Mouse (Mus musculus) forebrain, embryonic 13.5 days (tissue): ENCODE measurements around the gene Csnk1e. TPM values are rescaled to one million over a fixed set of nuclear protein-coding genes. Genes with fewer than 3 reads are reported as not detected.

Experiments
- ATAC-seq: fragments of 200-750 bp; cut with Nextera tagmentation; 2 replicates; pipeline ENCODE4 v1.8.0; 2017
- H3K27ac ChIP-seq: fragments of 300-500 bp; sonication (generic); 2 replicates; pipeline ENCODE4 v1.5.1; 2015; ENCODE audit warnings: inconsistent platforms, mild to moderate bottlenecking, moderate library complexity
- H3K27me3 ChIP-seq: fragments of 300-500 bp; sonication (generic); 2 replicates; pipeline ENCODE4 v1.6.1; 2015; ENCODE audit warnings: mild to moderate bottlenecking, inconsistent platforms
- H3K36me3 ChIP-seq: fragments of 300-500 bp; sonication (generic); 2 replicates; pipeline ENCODE4 v1.6.1; 2015; ENCODE audit warnings: mild to moderate bottlenecking, inconsistent platforms; ENCODE audit not compliant: poor library complexity, severe bottlenecking
- H3K4me1 ChIP-seq: fragments of 300-500 bp; sonication (generic); 2 replicates; pipeline ENCODE4 v1.6.1; 2015; ENCODE audit warnings: inconsistent platforms
- H3K4me2 ChIP-seq: fragments of 300-500 bp; sonication (generic); 2 replicates; pipeline ENCODE4 v1.6.1; 2015; ENCODE audit warnings: inconsistent platforms, mild to moderate bottlenecking, moderate library complexity
- H3K4me3 ChIP-seq: fragments of 300-500 bp; sonication (generic); 2 replicates; pipeline ENCODE4 v1.5.1; 2015; ENCODE audit warnings: mild to moderate bottlenecking, inconsistent platforms
- H3K9ac ChIP-seq: fragments of 300-500 bp; sonication (generic); 2 replicates; pipeline ENCODE4 v1.6.1; 2015; ENCODE audit warnings: mild to moderate bottlenecking, inconsistent platforms
- H3K9me3 ChIP-seq: fragments of 300-500 bp; sonication (generic); replicated peaks from 2 replicates; pipeline ENCODE4 v1.6.1; 2016; ENCODE audit warnings: inconsistent platforms
- WGBS: fragments of 180-500 bp; shearing (Covaris S2); methylation state at CpG from one replicate; pipeline ENCODE4 v1.1.7; 2015; 5-methylcytosine and 5-hydroxymethylcytosine counted together
- polyA plus RNA-seq: library from polyadenylated mRNA; unstranded; fragments of >200 nt; fragmentation: Nextera tagmentation; extraction: Ambion mirVana; gene quantifications from 2 replicates; pipeline ENCODE4 v1.2.1, GENCODE M21; 2015

Gene Csnk1e
- polyA plus RNA-seq, 1 experiment from 2014 or later, result 208 TPM

DNA sequence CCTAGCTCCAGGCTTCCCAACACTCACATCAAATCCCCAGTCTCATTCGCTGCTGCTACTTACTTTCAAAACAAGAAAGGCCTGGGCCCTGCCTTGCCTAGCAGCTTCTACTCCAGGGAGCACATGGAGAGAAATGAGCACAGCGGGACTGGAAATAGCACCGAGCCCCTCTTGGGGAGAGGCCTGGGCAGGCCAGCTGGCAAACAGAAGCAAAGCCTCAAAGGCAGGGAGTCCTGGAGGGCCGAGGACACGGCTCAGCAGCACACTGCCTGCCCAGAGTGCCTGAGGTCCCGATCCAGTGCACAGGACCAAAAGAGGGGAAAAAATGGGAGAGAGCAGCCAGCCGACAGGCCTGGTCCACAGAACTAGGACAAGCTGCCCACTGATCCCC, 54.4 kb downstream of the Csnk1e start:
- no peak overlapping the region for H3K27ac ChIP-seq
- H3K9ac ChIP-seq, result peak overlapping the region; percentile 54
- H3K4me2 ChIP-seq, result peak overlapping the region; percentile 90
- H3K27me3 ChIP-seq, result peaks cover 6% of the 10 kb centered on the region
- ATAC-seq, result no peak
- H3K9me3 ChIP-seq, result no peaks in the 10 kb centered on the region
- peaks cover 7% of the 10 kb centered on the region; the same call in 1 of the 2 replicates for H3K36me3 ChIP-seq
- H3K4me3 ChIP-seq, result no peak overlapping the region
- WGBS, result 58% methylated on average over 7 of the region's 7 CpGs
- peaks cover 31% of the 10 kb centered on the region for H3K4me1 ChIP-seq

DNA sequence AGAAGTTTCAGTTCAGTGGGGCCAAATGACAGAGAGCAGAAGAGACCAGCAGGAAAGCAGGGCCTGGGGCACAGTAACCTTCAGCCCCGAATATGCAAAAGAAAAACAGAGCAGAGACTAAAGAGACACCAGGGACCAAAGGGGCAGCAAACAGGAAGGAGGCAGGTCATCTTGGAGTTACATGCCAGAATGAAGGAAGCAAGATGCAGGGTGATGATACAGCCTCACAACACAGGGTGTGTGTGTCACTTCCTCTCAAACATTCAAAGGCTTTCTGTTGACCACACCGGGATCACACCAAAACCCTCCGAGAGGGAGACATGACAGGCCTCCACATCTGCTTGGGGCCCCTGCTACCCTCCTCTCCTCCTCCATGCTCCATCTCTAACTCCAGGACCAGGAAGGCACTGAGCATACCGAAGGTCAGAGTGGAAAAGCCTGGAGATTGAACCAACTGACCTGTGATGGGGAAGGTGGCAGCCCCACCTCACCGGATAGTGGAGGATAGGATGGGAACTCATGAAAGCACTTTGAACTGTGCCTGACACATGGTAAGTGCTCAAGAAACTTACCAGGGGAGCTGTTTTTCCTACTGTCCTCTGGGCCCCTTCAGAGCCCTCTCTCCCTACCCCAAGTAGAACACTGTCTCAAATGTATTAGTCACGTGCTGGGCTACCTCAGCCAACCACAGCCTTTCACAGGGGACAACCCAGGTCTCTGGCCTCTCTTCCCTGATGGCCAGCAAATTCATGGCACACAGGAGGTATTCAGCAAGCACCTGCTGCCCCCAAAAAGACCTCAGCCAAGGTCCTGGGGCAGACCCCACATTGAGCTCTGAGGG, 55.0 kb downstream of the Csnk1e start:
- Histone ChIP-seq H3K4me2 (peak overlapping the region; percentile 90; the same call in 1 of the 2 replicates), H3K9ac (peak overlapping the region; percentile 54; the same call in 1 of the 2 replicates), H3K27me3 (peaks cover 6% of the 10 kb centered on the region), H3K36me3 (peaks cover 7% of the 10 kb centered on the region; the same call in 1 of the 2 replicates), H3K4me1 (peaks cover 31% of the 10 kb centered on the region), H3K9me3 (no peaks in the 10 kb centered on the region), H3K27ac (no peak overlapping the region), H3K4me3 (no peak overlapping the region)
- 81% methylated on average over 6 of the region's 6 CpGs for WGBS
- ATAC-seq, result no peak

DNA sequence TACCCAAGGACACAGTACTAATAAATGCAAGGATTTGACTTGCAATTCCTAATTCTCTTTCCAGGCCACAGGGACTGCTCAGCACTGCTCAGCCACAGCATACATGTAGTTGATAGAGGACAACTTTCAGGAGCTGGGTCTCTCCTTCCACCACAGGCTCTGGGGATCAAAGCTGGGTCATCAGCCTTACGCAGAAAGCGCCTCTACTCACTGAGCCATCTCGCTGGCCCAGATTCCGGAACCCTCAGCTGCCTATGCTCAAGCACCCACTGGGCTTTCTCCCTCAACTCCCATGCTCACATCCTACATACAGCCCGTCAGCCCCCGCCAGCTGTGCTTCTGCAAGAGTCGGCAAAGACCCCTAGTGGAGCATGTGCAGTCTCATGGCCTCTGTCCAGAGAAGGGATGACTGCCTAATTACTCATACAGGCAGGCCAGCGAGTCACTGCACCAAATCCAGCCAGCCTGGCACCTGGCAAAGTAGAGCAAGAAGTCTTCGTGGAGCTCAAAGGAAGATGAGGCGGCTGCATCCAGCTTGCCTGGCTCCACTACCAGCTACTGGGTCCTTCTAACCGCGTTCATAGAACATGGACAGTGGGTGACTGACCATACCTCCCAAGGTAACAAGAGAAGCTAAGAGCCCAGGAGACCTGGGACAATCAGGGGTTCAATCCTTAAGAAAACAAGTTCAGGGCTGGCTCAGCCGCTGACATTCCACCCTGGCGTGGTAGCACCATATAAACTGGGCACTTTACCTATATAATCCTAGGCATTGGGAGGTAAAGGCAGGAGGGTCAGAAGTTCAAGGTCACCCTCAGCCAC, 55.9 kb downstream of the Csnk1e start:
- Histone ChIP-seq H3K4me1 (peaks cover 31% of the 10 kb centered on the region), H3K27ac (no peak overlapping the region), H3K27me3 (peaks cover 3% of the 10 kb centered on the region), H3K9me3 (no peaks in the 10 kb centered on the region), H3K36me3 (peaks cover 7% of the 10 kb centered on the region; the same call in 1 of the 2 replicates), H3K9ac (no peak overlapping the region), H3K4me2 (no peak overlapping the region), H3K4me3 (no peak overlapping the region)
- ATAC-seq, result no peak
- WGBS, result 88% methylated on average over 14 of the region's 14 CpGs

DNA sequence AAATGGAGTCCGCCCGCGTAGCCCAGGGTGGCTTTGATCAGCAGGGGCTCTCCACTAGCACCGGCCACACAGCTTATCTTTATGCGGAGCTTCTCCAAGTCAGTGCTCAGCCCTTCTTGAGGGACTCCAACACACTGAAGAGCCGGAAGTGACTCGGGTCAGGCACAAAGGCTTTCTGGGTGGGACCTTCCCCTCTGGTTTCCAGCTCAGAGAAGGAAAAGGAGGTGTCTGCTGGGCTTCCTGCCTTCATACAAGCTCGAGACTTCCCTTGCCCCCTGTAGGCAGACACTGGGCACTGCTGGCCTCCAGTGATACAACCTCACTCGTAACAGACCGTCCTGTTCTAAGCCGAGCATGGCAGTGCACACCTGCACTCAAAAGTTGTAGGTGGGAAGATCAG, 58.6 kb downstream of the Csnk1e start:
- Histone ChIP-seq H3K9me3 (no peaks in the 10 kb centered on the region), H3K36me3 (peaks cover 7% of the 10 kb centered on the region; the same call in 1 of the 2 replicates), H3K4me1 (peaks cover 31% of the 10 kb centered on the region), H3K4me2 (no peak overlapping the region), H3K4me3 (no peak overlapping the region), H3K27me3 (no peaks in the 10 kb centered on the region), H3K27ac (no peak overlapping the region; the same call in 1 of the 2 replicates), H3K9ac (no peak overlapping the region)
- WGBS, result 90% methylated on average over 11 of the region's 11 CpGs
- ATAC-seq, result no peak

DNA sequence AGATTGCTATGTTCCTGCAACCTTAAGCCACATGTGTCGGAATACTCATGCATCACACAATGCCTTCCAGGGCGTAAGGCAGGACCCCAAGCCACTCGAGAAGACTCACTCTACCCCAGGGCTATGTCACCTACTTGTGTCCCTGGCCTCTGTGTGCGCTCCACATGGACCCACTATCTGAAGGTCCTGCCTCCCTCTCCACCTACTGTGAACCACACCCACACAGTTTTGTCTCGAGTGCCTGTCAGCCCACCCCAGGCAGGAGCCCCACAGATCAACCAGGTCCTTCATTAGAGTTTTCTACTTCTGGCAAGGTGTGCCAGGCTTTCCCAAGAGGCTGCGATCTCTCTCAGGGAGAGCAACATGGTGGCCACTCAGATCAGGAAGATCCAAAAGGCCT, 60.1 kb downstream of the Csnk1e start:
- 90% methylated on average over 6 of the region's 6 CpGs for WGBS
- H3K4me3 ChIP-seq, result no peak overlapping the region

DNA sequence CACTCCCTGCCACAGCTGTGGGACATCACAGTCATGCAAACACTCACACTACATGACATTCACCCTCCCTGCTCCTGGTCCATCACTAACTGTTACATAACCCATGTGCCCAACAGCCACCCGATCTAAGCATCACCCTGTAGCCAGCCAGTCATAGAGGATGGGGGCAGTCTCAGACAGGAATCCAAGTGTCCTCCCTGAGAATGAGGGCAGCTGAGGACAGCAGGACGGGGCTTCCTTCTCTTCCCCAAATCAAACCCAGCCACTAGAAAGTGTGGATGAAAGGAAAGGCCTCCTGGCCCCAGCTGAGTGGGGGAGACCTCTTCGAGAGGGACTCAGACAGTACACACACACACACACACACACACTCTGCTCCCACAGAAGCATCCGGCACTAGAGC, 60.5 kb downstream of the Csnk1e start:
- Histone ChIP-seq H3K4me3 (no peak overlapping the region), H3K9ac (no peak overlapping the region), H3K4me1 (peaks cover 19% of the 10 kb centered on the region), H3K27ac (no peak overlapping the region), H3K27me3 (no peaks in the 10 kb centered on the region), H3K9me3 (no peaks in the 10 kb centered on the region), H3K4me2 (no peak overlapping the region), H3K36me3 (peaks cover 7% of the 10 kb centered on the region; the same call in 1 of the 2 replicates)
- WGBS, result 82% methylated on average over 4 of the region's 4 CpGs
- ATAC-seq, result no peak

More for the DNA sequence above, 60.1 kb downstream of the Csnk1e start:
- Histone ChIP-seq H3K27me3 (no peaks in the 10 kb centered on the region), H3K4me2 (no peak overlapping the region), H3K9me3 (no peaks in the 10 kb centered on the region), H3K36me3 (peaks cover 7% of the 10 kb centered on the region; the same call in 1 of the 2 replicates), H3K27ac (no peak overlapping the region), H3K9ac (no peak overlapping the region), H3K4me1 (peaks cover 22% of the 10 kb centered on the region)
- ATAC-seq, result no peak

DNA sequence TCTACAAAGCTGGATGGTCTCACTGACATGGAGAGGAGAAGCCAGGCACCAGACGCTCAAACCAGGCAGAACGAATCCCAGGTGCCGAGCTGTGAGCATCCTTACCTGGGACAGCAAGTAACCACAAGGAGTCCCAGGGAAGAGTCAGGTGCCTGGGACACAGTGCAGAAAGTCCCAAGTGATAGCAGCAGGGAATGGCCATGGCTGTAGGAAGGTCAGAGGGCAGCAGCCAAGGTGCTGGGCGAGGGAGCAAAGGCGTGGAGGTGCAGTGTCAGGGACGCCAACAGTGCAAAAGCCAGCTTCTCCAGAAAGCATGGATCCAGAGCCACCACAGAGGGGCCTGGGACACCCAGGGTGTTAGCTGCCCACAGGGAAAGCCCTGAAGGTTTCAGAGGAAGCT, 62.3 kb downstream of the Csnk1e start:
- no peak overlapping the region for H3K4me3 ChIP-seq
- ATAC-seq, result no peak
- H3K9me3 ChIP-seq, result no peaks in the 10 kb centered on the region
- peaks cover 7% of the 10 kb centered on the region; the same call in 1 of the 2 replicates for H3K36me3 ChIP-seq
- H3K27me3 ChIP-seq, result no peaks in the 10 kb centered on the region
- H3K27ac ChIP-seq, result no peak overlapping the region
- no peak overlapping the region for H3K9ac ChIP-seq
- 85% methylated on average over 6 of the region's 6 CpGs for WGBS
- H3K4me2 ChIP-seq, result no peak overlapping the region
- peaks cover 15% of the 10 kb centered on the region for H3K4me1 ChIP-seq

DNA sequence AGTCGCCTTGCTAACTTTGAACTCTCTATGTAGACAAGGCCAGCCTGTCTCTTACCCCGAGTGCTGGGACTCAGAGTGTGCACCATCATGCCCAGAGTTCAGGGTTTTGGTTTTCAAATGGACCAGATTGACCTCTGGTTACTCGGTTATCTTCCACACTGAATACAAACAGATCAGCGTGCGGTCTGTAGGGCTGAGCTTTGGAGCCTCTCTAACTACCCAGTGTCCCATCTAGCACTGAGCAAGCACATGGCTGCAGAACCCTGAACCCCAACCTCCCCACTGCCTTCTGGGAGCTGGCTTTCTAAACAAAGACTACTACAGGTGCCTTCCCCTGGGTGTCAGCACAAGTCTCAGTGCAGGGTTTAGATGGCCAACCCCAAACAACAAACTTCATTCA, 62.8 kb downstream of the Csnk1e start:
- Histone ChIP-seq H3K4me3 (no peak overlapping the region), H3K36me3 (peaks cover 7% of the 10 kb centered on the region; the same call in 1 of the 2 replicates), H3K27ac (no peak overlapping the region), H3K9ac (0 out of 2 replicates have a peak overlapping the region, but pooled peaks have one; percentile 34), H3K9me3 (no peaks in the 10 kb centered on the region), H3K27me3 (no peaks in the 10 kb centered on the region), H3K4me1 (peaks cover 15% of the 10 kb centered on the region), H3K4me2 (no peak overlapping the region)
- WGBS, result 91% methylated on average over 5 of the region's 5 CpGs
- no peak for ATAC-seq

DNA sequence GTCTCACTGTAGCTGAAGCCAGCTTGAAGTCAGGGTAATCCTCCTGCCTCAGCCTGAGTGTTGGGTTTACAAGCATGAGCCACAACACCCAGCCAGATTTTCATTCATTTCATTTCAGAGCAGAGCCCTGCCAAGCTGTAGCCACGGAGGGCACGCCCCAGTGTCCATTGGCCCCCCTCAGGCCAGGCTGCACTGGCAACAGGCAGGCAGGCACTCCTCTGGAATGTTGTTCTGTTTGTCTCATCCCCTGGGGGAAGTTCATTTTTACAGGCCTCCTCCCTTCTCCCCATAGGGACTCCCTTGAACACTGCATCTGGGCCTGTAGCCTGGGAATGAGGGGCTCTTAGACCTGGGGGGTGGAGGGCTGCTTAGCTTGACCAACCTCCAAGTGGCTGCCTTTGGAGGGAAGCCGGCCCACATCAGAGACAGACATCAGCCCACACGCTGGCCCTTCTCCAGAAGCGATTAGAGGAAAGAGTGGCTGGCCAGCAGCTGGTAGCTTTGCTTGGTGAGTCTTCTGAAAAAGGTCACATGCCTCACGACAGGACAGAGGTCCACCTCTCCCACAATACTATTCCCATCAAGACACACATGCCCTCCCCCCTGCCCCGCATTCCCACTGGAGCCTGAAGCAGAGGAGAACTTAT, 63.8 kb downstream of the Csnk1e start:
- no peak overlapping the region for H3K27ac ChIP-seq
- peaks cover 15% of the 10 kb centered on the region for H3K4me1 ChIP-seq
- no peak overlapping the region for H3K4me3 ChIP-seq
- H3K9me3 ChIP-seq, result no peaks in the 10 kb centered on the region
- no peak overlapping the region for H3K4me2 ChIP-seq
- H3K9ac ChIP-seq, result no peak overlapping the region
- ATAC-seq, result no peak
- H3K27me3 ChIP-seq, result no peaks in the 10 kb centered on the region
- WGBS, result 48% methylated on average over 7 of the region's 7 CpGs
- H3K36me3 ChIP-seq, result no peaks in the 10 kb centered on the region

DNA sequence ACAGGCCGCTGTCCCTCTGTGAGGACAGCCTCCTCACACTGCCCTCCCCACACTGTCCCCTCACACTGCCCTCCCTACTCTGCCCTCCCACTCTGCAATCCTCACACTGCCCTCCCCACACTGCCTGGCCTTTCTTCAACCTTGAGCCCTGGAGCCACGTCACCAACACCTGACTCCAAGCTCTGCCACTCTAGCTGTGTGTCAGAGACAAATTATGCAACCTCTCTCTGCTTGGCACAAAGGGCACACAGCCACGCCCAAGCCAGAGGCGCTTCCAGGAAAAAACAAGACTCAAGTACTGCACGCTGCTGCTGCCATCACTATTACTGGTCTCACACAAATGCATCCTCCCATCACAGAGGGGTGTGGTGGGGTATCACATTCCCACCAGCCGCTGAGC, 64.9 kb downstream of the Csnk1e start:
- Histone ChIP-seq H3K9ac (no peak overlapping the region), H3K4me1 (peaks cover 15% of the 10 kb centered on the region), H3K4me2 (no peak overlapping the region), H3K9me3 (no peaks in the 10 kb centered on the region), H3K27me3 (no peaks in the 10 kb centered on the region), H3K4me3 (no peak overlapping the region), H3K36me3 (no peaks in the 10 kb centered on the region), H3K27ac (no peak overlapping the region)
- WGBS, result 83% methylated on average over 6 of the region's 6 CpGs
- no peak for ATAC-seq

DNA sequence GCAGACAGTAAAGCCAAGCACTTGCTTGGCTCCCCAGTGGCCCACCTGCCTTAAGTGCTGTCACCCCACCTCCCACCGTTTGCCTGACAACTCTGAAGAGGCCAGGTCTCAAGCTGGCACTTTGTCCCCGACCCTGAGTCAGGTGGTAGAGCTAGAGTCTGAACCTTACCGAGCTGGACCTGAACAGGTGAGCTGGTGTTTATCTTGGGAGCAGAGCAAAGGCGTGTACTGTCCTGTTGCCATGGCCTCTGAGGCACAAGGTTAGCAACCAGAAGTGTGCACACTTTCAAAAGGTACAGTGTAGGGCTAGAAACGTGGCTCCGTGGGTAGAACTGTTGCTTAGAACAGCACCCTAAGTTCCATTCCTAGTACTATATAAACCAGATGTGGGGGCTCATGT, 67.2 kb downstream of the Csnk1e start:
- peaks cover 15% of the 10 kb centered on the region for H3K4me1 ChIP-seq
- H3K27ac ChIP-seq, result no peak overlapping the region
- no peak overlapping the region for H3K4me2 ChIP-seq
- no peak overlapping the region for H3K9ac ChIP-seq
- no peaks in the 10 kb centered on the region for H3K36me3 ChIP-seq
- no peak for ATAC-seq
- WGBS, result 84% methylated on average over 6 of the region's 6 CpGs
- no peak overlapping the region for H3K4me3 ChIP-seq
- no peaks in the 10 kb centered on the region for H3K27me3 ChIP-seq
- H3K9me3 ChIP-seq, result no peaks in the 10 kb centered on the region

DNA sequence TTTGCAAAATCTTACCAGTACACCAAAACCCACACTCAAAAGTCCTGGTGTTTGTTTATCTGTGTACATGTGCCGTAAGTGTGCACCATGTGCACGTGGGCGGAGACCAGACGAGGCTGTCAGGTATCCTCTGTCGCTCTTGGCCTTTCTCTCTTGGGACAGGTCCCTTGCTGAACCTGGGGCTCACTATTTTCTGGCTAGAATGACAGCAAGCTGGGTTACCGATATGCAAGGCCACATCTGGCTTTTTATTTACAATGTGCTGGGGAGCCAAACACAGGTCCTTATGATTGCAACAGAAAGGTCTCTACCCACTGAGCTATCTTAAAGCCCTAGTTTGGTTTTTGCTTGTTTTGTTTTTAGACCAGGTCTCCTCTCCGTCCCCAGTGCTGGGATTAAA, 67.8 kb downstream of the Csnk1e start:
- Histone ChIP-seq H3K27ac (no peak overlapping the region), H3K9me3 (no peaks in the 10 kb centered on the region), H3K4me1 (peaks cover 15% of the 10 kb centered on the region), H3K4me3 (no peak overlapping the region), H3K9ac (no peak overlapping the region), H3K4me2 (no peak overlapping the region), H3K27me3 (no peaks in the 10 kb centered on the region), H3K36me3 (no peaks in the 10 kb centered on the region)
- no peak for ATAC-seq
- WGBS, result 93% methylated on average over 7 of the region's 7 CpGs
